Mouse (Mus musculus) gastrocnemius, postnatal 4 days (tissue): ENCODE data around the gene Stat5b. TPM values are rescaled to one million over a fixed set of nuclear protein-coding genes. Genes with fewer than 3 reads are reported as not detected.
A peak's percentile ranks its signal among the peaks of the same experiment; 100 is the strongest.

Experiments used
- DNase-seq, 2 experiments: peaks; one replicate each; pipeline ENCODE4 v3.0.0; 2021 to 2022; ENCODE audit warnings: low spot score in 2 of 2, mixed read lengths in 2 of 2
- total RNA-seq, 2 experiments: library from RNA; stranded (reverse); gene quantifications; 2 replicates each; pipeline ENCODE4 v1.2.3; 2021

The Stat5b gene
- total RNA-seq, 2 experiments from 2014 or later, result 76.1 to 90.4 TPM

DNA sequence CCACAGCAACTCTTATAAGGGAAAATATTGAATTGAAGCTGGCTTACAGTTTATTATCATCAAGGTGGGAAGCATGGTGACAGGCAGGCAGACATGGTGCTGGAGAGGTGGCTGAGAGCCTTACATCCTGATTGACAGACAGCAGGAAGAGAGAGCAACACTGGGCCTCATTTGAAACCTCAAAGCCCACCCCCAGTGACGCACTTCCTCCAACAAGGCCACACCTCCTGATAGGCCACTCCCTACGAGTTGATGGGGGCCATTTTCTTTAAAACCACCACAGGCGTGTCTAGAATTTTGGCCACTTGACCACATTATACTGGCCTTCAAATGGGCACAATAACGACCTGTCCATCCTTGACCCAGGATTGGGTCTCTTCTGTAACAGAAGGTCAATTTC, 76.3 kb downstream of the Stat5b start:
- no peak for DNase-seq

DNA sequence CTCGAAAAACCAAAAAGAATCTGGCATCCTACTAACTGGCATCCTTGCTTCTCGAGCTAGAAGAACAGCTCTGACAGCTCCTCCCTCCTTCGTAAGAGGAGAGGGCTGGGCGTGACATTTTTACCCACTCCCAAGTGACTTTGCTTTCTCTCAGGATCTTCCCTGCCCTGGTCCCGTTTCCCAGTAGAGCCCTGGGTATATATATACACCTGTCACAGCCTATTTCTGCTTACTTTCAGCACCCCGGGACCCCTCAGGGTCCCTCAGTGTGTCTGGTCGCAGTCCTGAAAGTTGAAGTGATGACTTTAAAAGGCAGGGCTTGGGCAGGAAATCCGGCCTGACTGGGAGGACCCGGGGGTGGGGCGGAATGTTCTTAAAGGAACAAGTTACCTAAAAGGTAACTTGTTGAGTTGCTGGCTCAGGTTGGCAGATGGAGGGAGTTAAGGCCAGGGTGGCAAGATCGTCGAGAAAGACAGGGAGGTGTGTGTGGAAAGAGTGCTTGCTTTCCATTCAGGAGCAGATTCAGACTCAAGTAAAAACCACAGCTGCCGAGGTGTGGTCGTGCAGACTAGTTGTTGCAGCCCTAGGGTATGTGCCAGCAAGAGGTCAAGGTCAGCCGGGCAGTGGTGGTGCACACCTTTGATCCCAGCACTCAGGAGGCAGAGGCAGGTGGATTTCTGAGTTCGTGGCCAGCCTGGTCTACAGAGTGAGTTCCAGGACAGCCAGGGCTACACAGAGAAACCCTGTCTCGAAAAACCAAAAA, 79.7 kb downstream of the Stat5b start, which contains the start of gene Ghdc:
Ghdc (minus strand) TSS at position 312 of the 763 bp plus-strand sequence.
- DNase-seq, result peak; percentile 57 to 82

GRCm38 (mm10) chr11:100769980-100770379, 80.5 kb downstream of the Stat5b start:
- no peak for DNase-seq

DNA sequence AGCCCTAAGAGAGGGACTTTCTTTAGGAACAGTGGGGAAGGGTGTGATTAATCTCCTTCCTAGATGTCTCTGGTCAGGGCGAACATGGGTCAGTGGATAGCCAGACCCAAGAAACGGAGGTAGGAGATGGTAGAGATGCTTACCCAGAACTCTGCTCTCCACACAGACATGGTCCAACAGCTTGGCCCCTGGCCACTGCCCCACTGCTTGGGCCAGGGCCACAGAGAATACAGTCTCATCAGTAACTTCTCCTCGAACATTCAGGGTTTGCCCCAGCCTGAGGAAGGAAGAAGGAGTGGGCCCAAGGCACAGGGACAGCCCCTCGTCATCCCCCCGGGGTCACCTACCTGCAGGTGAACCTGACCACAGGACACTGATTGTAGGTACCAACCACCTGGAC, 82.7 kb downstream of the Stat5b start:
- no peak for DNase-seq

GRCm38 (mm10) chr11:100766726-100767125, 83.8 kb downstream of the Stat5b start:
- DNase-seq, result no peak

- DNase-seq, result no peak
These were observed 87.7 kb downstream of the Stat5b start, which contains the start of gene Hcrt for GRCm38 (mm10) chr11:100762831-100763230. TSS of gene Hcrt (minus strand) at chr11:100762931.

DNA sequence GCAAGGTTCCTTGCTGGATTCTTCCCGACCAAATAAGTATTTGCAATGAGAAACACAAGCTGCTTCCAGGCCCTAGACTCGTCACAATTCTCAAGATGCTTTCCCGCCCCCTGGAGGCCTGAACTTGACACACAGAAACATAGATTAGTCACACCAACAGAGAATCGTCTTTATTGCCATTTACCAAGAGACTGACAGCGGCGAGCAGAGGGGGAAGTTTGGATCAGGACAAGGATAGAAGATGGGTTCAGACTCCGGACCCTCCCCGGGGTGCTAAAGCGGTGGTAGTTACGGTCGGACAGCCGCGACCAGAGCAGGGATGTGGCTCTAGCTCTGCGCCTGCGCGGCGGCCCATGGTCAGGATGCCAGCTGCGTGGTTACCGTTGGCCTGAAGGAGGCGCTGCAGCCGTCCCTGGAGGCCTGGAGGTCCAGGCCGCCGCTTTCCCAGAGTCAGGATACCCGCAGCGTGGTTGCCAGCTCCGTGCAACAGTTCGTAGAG, 88.9 kb downstream of the Stat5b start:
- peak; percentile 78 to 85 for DNase-seq

DNA sequence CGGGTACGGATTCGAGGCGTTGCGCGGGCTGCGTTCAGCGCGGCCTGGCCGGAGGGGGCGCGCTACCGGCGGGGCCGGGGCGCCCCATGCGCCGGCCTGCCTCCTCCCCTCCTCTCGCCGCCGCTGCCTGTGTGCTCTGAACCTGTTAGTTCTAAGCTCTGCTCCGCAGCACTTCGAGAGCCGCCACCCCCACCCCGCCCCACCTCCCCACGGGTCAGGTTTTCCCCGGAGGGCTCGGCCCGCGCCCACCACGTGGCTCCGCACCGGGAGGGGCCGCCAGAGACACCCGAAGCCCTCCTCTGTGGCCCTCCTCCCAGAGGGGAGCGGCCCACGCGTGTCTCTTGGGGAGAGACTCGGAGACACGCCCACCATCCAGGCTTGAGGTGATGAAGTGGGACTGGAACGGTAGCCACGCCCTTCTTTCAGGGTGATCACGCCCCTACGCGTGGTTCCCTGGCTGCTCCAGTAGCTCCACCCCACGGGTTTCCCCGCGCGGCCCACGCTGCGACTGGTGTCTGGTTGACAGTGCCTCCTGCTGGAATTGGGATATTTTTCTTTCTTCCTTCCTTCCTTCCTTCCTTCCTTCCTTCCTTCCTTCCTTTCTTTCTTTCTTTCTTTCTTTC, 90.8 kb downstream of the Stat5b start, which contains the start of gene Kcnh4:
Kcnh4 (minus strand) TSS at position 332 of the 623 bp plus-strand sequence.
- DNase-seq, result no peak

DNA sequence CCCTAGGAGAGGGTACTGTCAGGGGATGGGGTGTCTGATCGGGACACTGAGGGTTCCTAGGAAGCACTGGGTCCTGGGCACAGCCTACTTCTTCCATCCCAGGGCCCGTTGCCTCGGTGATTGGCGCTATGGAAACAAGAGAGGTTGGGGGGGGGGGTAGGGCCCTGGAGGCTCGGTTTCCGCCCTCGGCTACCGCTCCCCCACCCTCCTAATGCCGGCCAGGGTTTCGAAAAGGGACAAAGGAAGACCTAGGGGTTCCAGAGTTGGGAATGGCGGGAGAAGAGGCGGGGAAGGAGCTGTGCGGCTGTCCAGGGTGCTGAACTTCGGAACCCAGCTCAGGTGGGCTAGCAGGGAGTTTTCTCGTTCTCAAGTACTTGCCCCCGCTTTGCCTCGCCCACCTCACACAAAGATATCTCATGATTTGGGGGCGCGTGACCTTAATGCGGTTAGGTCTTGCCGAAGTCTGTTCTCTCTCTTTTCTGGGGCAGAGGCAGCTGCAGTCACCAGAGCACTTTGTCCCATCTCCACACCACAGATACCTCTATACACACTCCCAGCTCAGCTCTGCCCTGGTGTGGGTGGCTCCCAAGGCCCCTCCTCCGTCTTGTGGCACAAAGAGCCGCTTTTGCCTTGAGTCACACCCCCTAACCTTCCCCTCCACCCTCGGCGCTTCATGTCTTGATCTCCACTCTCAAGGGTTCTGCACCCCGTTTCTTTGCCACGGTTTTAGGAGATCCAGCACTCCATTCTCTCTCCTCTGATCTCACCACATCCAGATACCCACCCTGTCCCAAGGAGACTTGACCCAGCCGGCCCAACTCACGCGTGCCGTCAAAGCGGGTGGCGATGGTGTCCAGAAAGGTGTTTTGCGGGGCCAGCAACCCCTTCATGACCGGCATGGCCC, 91.6 kb downstream of the Stat5b start:
- DNase-seq, result peak in 1 of 2 experiments; percentile 59

GRCm38 (mm10) chr11:100757566-100757965, 93.0 kb downstream of the Stat5b start:
- no peak for DNase-seq

- no peak for DNase-seq
These were observed 94.0 kb downstream of the Stat5b start for GRCm38 (mm10) chr11:100756476-100756875.

DNA sequence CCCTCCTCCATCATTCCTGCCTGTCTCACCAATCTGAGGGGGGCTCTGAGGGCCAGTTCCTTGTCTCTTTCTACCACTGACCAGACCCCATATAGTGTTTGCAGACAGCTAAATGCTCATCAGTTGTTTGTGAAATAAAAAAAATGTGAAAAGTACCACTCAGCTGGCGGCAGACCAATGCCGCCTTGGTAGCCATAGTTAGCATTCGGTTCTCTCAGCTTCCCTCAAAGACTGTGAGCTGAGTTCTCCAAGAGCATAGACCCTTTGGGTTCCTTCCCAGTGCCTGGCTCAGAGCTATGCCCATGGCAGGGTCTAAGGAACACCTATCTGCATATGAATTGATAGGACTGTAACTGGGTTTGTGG, 95.8 kb downstream of the Stat5b start:
- DNase-seq, result no peak

DNA sequence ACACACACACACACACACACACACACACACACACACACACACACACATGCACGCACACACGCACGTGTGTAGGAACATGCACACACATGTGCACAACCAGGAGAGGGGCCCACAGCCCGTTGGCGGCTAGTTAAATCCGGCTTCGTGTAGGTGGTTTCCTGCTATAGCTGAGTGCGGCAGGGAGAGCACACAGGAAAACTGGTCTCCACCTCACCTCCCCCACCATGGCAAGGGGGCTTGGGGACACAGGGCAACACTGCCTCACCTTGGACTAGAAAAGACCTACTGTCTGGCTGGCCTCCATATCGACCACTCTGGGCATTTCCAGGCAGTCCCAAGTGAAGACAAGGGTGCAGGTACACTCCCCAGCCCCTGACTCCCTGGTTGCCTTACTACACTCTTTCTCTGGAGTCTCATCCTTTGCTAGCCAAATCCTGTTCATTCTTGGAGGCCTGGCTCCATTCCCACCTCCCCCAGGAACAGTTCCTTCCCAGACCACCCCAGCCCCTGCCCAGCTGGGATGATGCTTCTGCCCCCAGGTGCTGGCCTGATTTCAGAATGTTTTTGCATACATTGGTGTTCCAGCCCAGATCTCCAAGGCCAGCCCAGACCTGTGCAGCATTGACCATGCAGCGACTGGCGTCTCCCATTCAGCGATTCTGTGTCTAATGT, 96.4 kb downstream of the Stat5b start:
- DNase-seq, result no peak

GRCm38 (mm10) chr11:100752294-100752693, 98.2 kb downstream of the Stat5b start:
- no peak for DNase-seq

DNA sequence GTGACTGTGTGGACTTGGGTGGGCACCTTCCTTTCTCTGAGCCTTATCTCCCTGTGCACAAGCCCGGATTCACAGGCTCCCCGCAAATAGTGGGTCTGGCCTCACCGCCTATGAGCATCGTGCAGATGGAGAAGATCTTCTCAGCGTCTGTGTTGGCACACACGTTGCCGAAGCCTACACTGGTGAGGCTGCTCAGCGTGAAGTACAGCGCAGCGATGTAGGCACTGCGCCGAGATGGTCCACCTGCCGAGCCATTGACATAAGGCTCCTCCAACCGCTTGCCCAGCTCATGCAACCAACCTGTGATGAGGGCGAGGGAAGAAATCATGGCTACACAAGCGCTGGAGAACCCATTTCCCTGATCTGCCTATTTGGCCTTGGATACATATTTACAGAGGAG, 100.4 kb downstream of the Stat5b start:
- no peak for DNase-seq

DNA sequence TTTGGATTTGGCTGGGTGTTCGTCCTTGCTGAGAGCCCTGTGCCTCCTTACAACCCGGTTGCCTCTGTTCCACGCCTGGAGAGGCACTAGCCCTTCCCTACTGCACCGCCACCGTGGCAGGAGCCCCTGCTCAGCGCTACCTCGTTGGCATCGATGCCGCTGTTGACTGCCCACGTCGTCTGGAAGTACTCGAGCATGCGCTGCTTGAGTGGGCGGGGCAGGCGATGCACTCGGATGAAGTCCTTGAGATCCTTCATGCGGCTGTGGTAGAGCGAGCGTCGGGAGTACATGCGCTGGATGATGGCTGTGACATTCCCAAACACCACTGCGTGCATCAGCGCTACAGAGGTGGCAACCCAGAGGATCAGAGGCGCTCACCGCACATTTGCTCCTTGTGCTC, 101.1 kb downstream of the Stat5b start:
- no peak for DNase-seq

GRCm38 (mm10) chr11:100748620-100749019, 101.9 kb downstream of the Stat5b start:
- DNase-seq, result no peak

DNA sequence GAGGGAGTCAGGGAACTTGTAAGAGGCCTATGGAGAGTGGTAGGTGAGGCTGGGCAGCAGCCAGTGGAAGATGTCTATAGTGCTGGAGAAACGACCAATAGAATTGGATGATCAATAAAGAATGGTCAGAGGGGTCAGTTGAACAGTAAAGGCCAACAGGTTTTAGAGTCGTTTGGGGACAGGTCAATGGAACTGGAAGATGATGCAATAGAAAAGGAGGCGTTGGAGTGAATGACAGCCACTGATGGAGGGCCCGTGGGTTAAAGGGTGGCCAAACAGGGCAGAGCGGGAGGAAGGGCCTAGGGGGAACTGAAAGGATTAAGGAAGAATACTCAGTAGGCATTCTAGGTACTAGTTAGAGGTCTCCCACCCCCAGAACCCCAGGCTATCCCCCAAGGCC, 103.4 kb downstream of the Stat5b start:
- no peak for DNase-seq

DNA sequence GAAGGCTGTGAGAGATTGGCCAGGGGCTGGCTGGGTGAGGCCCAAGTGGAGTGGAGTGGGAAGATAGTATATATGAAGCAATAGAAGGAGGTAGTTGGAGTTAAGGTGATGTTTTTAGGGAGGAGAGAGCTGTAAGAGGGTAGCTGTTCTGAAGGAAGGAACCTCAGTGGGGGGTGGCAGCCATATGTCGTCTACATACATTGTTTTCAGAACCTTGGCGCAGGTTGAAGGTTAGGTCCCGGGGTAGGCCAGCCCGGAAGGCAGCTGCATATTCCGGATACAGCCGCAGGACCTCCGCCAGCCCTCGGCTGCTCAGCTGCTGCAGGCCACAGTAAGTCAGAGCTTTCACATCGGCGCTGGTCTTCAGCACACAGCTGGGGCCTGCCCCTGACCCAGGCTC, 104.0 kb downstream of the Stat5b start:
- DNase-seq, result no peak

DNA sequence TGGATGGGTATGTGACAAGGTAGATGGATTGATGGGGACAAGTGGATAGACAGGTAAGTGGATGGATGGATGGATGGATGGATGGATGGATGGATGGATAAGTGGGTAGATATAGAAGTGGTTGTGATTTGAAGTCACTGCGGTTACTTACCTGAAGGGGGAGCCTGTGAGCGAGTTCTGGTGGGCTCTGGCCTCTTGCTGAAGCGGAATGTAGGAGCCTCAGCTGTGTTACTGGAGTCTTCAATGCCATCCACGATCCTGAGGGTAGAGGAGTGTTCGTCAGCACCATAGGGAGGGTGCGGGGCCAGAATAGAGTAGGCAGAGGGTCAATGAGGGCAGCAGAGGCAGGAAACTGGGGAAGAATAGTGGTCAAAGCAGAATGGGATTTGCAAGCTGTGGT, 105.4 kb downstream of the Stat5b start:
- no peak for DNase-seq

DNA sequence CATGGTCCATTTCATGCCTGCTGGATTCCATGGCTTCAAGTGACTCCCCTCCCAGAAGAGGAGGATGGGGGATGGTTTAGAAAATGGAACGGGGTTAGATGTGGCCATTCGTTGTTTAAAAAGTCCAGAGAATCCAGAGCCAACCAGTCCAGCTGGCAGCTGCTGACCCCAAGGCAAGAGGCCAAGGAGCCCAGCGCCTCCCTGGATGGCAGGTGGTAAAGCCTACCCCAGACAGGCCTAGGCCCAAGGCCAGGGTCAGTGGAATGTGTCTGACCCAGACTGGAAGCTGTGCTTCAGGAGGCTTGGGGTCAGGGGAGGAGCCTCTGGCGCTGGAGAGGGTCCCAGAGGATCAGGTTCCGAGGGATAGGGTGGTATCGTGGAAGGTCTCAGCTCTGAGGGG, 109.2 kb downstream of the Stat5b start:
- DNase-seq, result peak; percentile 53 to 81
